ENCODE assay signal across 18 mouse cellular contexts in genomic region chr11:85681580-85682419, GRCm38 (mm10).
DNase-seq lines count a peak whose midpoint lies in the region; ATAC-seq and TF ChIP-seq lines count a peak whose summit lies in the region.
"Had no signal": no experiment of that assay in that cellular context is flagged by ENCODE, and none has a peak within 500 bp of the region (broad histone marks: within the 10 kb centered on the region; RNA-seq: fewer than 3 reads in every experiment).

No protein-coding gene starts in this region.

- no peak overlapping the region for H3K27ac ChIP-seq in stomach, postnatal 0 days (replicated peaks)
- H3K27ac ChIP-seq: liver, embryonic 13.5 days; midbrain, embryonic 12.5 days had no signal

- WGBS in stomach, postnatal 0 days: 88% methylated on average over 11 of the region's 11 CpGs

- intact Hi-C loops in heart, postnatal 10 days (cut with DNase I): no loop called here

- H3K4me2 ChIP-seq in stomach, postnatal 0 days (replicated peaks; ENCODE audit: low read depth): no peak overlapping the region
- H3K4me2 ChIP-seq: heart, embryonic 11.5 days; liver, embryonic 13.5 days; midbrain, embryonic 12.5 days had no signal

- no peak for ATAC-seq in stomach, postnatal 0 days (ENCODE audit: low FRiP score, low TSS enrichment)
- ATAC-seq: hindbrain, embryonic 16.5 days had no signal

- DNase-seq in heart, adult 11 months: peak; percentile 81
- DNase-seq in heart, postnatal 10 days: no peak
- DNase-seq in Muller cell, postnatal 12 days (ENCODE audit: inconsistent ontology term): peak; percentile 35
- peak; percentile 68 for DNase-seq in adrenal gland, adult 8-10 months
- DNase-seq in cerebellum, adult 9-10 months: peak; percentile 9
- no peak for DNase-seq in ovary, adult 18-20 months (ENCODE audit: low spot score)
- no peak for DNase-seq in stomach, postnatal 0 days (ENCODE audit: low spot score)
- no peak for DNase-seq in thymus, postnatal 36 days
- DNase-seq: gastrocnemius, postnatal 36 days; heart, postnatal 36 days; kidney, adult 18-20 months; kidney, postnatal 25 days; liver, embryonic 13.5 days; lung, postnatal 10 days; thymus, postnatal 4 days had no signal

- TF ChIP-seq EP300 in stomach, postnatal 0 days (optimal IDR thresholded peaks at IDR 0.05): no peak

- no peaks in the 10 kb centered on the region for H3K9me3 ChIP-seq in stomach, postnatal 0 days (ENCODE audit: control insufficient read depth, low read length)
- H3K9me3 ChIP-seq: liver, embryonic 13.5 days; midbrain, embryonic 12.5 days had no signal

- H3K36me3 ChIP-seq in stomach, postnatal 0 days (ENCODE audit: control insufficient read depth, insufficient read depth, low read length): no peaks in the 10 kb centered on the region
- H3K36me3 ChIP-seq: liver, embryonic 13.5 days; midbrain, embryonic 12.5 days had no signal

- H3K27me3 ChIP-seq in stomach, postnatal 0 days (ENCODE audit: control insufficient read depth, insufficient read depth, low read length): no peaks in the 10 kb centered on the region

- H3K4me1 ChIP-seq in stomach, postnatal 0 days (replicated peaks; ENCODE audit: control insufficient read depth, insufficient read depth): no peaks in the 10 kb centered on the region

- no peak overlapping the region for H3K9ac ChIP-seq in stomach, postnatal 0 days (ENCODE audit: low read length)
- H3K9ac ChIP-seq: liver, embryonic 13.5 days; midbrain, embryonic 12.5 days had no signal

- no peak for TF ChIP-seq CTCF in stomach, postnatal 0 days (IDR thresholded peaks at IDR 0.05; ENCODE audit: low read depth)

- H3K4me3 ChIP-seq in stomach, postnatal 0 days (ENCODE audit: low read depth, low read length): no peak overlapping the region
- H3K4me3 ChIP-seq: liver, embryonic 13.5 days; midbrain, embryonic 12.5 days had no signal

Comparison
In these comparisons a context has a peak if more than half of its experiments do, and no peak if none do; other contexts are left out.
1. DNase-seq: peak in heart, adult 11 months (single experiment), Muller cell, postnatal 12 days (single experiment), adrenal gland, adult 8-10 months (single experiment) and cerebellum, adult 9-10 months (single experiment); none in heart, postnatal 10 days (0 of 2), ovary, adult 18-20 months (single experiment), stomach, postnatal 0 days (single experiment) and thymus, postnatal 36 days (0 of 2).